Mouse (Mus musculus): ENCODE results near the gene 1700001C02Rik.

The 1700001C02Rik gene

DNA sequence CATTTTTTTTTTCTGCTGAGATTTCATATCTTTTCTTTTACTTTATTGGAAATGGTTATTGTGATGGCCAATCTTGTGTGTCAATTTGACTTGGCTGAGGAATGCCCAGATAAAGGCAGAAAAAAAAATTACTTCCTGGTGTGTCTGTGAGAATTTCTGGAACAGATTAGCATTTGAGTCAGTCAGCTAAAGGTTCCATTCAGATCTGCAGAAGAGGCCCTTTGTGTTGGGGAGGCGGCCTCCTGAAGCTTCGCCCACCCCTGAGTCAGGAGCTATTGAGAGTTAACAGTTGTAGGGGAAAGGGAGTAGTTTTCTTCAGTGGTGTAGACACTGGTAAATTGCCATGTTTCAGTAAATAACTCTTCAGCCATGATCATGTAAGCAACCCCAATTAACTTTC, 29.4 kb downstream of the 1700001C02Rik start:
- DNase-seq: no peak

DNA sequence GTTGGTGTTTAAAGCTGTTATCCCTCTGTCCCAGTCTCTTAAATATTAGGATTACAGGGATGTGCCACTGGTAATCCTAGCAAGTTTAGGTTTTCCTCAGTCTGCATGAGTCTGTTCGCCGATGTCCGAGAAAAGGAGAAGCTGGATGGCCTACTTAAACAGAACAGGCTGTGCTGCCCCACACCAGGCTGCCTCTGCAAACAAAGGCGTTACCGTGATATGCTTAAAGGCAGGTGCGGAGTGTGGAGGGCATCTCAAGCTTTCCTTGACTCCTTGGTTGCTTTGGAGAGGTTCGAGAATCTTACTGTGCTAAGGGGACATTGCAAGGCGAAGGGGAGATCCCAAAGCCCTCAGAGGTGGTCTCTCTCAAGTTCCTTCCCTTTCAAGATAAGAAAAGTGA, 31.0 kb downstream of the 1700001C02Rik start:
- no peak for DNase-seq

DNA sequence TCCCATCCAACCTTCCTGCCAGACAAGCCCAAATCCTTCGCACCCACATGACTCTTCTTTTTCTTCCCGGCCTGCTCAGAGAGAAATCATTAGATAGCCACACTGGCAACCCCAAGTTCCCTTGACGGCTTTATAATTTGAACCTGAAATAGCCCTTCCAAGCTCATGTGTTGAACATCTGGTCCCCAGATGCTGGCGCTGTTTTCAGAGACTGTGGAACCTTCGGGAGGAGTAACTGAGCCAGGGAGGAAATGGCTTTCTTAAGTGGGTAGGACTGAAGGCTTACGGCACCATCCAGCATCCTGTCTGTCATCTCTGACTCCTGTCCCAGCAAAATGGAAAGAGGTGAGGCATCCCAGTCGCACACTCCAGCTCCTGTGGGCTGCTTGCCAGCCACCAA, 31.5 kb downstream of the 1700001C02Rik start:
- DNase-seq: no peak

DNA sequence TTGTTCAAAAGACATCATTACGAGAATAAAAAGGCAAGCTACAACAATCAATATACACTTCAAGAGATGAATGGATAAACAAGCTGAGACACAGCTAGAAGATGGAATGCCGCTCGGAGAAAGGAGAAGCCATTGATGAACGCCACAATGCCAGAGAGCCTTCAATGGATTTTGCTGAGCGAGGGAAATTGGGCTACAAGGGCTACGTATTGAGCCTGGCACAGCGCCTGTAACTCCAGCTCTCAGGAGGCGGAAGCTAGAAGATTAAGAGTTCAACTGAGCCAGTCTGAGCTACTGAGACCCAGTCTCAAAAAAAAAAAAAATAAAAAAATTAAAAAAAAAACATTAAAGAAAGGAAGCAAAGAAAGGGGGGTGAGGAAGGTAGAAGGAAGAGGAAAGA, 47.3 kb downstream of the 1700001C02Rik start:
- no peak for DNase-seq

DNA sequence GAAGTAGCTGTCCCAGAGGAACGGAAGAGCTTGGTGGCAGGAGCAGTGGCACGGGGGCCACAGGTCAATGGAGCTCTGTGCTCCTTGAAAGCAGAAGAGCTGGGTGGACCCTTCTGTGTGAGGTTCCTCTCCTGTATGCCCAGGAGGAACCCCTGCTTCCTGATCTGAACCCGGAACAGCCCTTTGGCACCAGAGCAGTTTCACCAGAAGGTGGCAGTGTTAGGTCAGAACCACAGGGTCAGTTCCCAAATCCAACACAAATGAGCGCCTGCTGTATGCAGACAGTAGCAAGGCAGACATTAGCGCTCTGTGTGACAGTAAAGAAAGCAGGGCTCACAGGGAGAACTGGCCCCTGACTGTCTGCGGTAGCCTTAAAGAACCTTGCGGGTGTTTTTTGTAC, 50.5 kb downstream of the 1700001C02Rik start:
- peak; percentile 14 for DNase-seq

DNA sequence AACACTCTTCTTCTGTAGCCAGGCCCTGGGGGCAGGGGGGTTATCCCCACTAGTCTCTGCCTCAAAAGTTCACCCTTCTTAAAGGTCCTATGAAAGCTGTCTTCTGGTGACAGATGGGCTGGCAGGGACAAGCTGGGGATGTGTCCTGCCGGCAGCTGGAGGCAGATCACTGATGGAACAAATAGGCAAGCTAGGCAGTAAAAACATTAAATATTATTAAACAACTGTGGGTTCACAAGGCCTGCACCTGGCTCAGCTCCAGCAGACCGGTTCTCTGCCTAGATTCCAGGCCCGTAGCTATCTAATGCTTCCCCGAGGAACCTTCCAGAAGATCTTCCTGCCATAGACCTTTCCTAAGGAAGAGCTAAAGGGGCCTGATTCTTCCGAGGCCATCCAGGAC, 52.3 kb downstream of the 1700001C02Rik start:
- no peak for DNase-seq

DNA sequence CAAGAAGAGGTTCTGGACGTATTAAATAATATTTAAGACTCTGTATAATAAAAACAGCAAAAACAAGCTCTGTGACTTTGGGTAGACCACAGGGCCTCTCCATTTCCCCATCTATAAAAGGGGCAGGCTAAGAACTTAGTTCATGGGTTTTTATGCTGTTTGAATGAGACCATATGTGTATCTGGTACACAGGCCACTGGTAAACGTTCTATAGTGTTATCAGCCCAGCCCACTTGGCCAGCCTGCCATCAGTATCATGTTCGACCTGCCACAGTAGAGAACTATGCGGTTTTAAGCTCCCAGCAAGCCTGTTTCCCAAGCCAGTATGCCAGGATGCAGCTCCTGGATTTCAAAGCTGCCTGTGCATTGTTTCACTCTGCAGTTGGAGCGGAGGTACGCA, 52.7 kb downstream of the 1700001C02Rik start:
- DNase-seq: no peak

DNA sequence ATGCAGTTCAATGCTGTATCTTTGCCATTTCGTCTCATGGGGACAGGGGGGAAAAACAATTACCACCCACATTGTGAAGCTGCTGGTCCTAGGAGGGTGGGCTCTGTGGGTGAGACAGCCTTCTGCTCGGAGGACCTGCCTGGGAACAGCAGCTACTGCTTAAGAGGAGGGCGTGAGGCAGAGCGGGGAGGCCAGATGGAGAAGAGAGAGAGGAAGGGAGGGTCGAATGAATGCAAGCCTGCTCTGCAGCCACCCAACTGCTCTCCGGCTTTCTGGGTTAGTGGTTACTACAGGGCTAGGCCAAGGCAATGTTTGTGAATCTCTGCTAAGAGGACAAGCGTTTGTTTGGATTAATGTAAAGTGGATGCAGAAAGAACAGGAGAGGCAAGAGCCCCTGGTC, 53.6 kb downstream of the 1700001C02Rik start:
- DNase-seq: no peak

DNA sequence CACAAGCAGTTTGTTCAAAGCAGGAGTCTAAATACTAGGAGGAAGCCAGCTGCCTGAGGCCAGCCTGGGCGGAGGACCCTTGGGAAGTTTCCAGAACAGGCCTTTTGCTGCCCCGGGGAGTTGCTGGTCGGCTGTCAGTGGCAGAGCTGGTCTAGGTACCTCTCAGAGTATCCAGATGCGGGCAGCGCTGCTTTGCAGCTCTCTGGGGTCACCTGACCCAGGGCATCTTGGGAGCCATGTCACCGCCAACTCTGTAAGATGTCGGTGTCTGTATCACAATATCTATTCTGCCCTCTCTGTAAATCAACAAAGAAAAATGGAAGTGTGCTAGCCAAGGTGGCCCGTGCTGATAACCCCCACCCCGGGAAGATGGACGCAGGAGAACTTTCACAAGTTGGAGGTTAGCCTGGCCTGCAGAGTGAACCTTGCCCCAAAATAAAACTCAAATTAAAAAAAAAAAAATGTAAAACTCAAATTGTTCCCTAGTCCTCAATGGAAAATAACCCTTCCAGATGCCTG, 54.4 kb downstream of the 1700001C02Rik start:
- no peak for DNase-seq

DNA sequence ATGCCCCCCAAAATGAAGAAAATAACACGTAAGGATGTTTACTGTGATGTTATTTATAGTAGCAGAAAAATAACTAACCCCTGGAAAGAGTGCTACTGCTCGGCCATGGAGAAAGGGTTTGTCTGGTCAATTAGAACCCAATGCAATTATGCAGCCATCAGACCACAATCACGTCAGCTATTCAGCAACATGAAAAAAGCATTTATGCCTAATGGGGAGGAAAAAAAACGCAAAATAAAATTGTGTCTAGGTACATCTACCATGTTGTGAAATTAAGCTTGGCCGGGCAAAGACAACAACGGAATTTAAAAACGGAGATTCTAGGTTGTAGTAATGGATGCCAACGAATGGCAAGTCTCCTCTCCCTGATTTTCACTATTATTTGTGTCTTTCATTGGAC, 56.6 kb downstream of the 1700001C02Rik start:
- no peak for DNase-seq

DNA sequence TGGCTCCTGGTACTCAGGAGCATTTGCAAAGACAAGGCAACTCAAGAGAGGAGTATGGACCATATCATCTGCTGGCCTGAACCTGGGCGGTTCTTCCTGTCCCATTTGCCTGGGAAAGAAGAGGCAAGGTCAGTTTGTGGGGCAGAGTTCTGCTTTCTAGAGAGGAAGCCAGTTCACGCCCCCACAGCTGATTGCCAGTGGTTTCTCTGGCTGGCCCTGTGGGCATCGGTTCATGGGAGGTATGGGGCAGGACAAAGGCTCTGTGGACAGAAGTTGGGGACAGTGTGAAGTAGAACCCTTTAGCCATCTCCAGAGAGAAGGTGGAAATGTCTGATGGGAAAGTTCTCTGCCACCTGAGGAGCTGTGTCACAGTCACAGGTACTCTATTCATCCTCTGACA, 57.3 kb downstream of the 1700001C02Rik start:
- DNase-seq: no peak

DNA sequence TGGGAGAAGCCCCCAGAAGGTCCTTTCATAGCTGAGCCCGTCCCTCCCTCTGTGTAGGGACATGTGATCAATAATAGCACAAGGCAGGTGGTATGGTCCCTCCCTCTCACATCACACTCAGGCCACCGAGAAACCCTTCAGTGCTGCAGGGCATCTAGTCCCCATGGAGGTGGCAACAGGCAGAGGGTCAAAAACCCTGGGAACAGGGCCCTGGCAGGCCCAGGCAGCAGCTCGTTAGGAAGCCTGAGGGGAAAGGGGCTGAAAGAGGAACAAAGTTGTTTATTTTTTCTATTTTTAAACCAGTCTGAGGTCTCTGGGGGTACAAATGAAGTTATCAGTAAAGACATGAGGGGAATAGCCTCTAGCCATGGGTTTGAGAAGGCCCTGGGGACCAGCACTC, 58.4 kb downstream of the 1700001C02Rik start:
- DNase-seq: no peak

DNA sequence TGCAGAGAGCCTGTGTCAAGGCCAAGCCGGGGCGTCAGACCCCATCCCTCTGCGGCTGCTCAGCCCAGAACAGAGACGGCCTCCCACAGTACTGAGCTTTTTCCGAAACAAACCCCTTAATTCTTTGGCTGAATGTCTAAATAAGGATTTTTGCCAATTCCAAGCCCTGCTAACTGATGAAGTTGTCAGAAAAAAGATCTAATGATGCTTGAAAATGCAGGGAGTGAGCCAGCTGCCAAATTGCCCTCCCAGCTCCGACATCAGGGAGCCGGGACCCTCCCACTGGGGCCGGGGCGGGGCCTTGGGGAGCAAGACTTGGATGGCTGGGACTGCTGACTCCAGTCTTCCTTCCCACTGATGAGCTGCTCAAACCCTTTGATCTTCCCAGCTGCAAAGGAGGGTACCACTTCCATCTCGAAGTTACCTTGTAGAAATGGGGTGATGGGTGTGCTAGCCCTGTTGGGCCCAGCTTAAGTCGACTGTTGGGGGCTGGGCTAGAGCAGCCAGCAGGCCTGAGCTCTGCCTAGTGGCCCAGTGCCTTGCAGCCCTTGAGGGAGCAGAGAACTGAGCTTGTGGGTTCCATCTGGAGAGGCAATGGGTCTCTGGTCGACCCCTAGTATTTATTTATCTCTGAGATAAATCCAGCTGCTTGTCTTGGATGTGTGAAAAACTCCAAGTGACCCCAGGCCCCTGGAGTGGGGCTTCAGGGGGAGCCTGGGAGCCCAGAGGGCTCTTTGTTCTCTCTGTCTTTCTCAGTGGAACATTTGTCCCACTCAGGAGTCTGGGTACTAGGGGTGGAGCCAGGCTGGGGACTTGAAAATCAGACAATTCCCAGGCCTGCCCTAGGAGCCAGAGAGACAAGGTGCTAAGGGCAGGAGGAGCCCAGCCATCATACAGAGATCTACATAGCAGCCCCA, 60.3 kb downstream of the 1700001C02Rik start:
- no peak for DNase-seq

DNA sequence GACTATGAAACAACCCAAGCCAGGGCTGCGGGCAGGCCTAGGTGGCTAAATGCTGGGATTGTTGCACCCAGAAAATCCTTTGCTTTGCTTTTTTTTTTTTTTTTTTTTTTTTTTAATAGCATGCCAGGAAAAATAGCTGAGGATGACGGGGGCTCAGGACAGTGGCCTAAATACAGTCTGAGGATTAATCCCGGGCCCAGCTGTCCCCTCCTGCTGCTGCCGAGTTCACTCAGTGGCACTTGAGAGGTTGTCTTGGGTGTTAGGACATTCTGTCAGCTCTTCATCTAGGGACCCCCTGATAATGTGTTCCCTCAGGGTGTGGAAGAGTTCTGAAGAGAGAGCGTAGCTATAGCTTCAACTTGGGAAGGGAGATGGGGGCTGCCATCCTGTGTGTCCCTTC, 61.3 kb downstream of the 1700001C02Rik start:
- no peak for DNase-seq

DNA sequence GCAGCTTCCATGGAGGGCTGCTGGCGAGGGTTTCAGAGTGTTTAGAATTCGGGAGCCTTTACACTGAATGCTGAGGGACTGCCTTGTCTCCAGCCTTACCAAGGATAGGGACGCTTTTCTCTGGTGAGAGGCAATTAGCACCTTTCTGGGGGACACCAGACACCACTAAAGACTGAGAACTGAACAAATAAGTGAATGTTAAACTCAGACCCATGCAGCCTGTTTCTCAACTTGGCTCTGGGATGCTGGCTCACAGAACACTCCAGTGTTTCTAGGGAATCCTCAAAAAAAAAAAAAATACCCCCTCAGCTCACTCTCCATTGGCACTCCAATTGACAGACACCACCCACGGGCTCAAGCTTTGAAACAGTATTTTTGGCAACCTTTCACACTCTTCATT, 63.1 kb downstream of the 1700001C02Rik start:
- DNase-seq: no peak

Measured in kidney, adult 11 months (tissue).